ENCODE assay signal across 20 mouse cellular contexts in genomic region chr9:13256726-13257125, GRCm38 (mm10). TPM values are rescaled to one million over a fixed set of nuclear protein-coding genes. Genes with fewer than 3 reads are reported as not detected.
A peak's percentile ranks its signal among the peaks of the same experiment; 100 is the strongest.
DNase-seq lines count a peak whose midpoint lies in the region; ATAC-seq and TF ChIP-seq lines count a peak whose summit lies in the region.
"Had no signal": no experiment of that assay in that cellular context is flagged by ENCODE, and none has a peak within 500 bp of the region (broad histone marks: within the 10 kb centered on the region; RNA-seq: fewer than 3 reads in every experiment).

No protein-coding gene starts in this region.

- H3K36me3 ChIP-seq in megakaryocyte, embryonic 14.5 days (replicated peaks; ENCODE audit: low read length), result peaks cover 60% of the 10 kb centered on the region
- peaks cover 2 to 42% of the 10 kb centered on the region in 2 experiments; a peak in 3 of 4 replicates for H3K36me3 ChIP-seq in MEL (ENCODE audit: control insufficient read depth in 1 of 2, insufficient read depth in 2 of 2, low read length in 2 of 2)

- TF ChIP-seq CTCF in MEL (IDR thresholded peaks at IDR 0.05 in 2 of 3, conservative IDR thresholded peaks at IDR 0.05 in 1 of 3; ENCODE audit: control insufficient read depth in 1 of 3, insufficient read depth in 1 of 3, low read depth in 2 of 3, low read length in 3 of 3, poor library complexity in 1 of 3, severe bottlenecking in 1 of 3), result no peak

- no peak for ATAC-seq in megakaryocyte, adult 5-6 weeks (ENCODE audit: poor library complexity, severe bottlenecking)
- ATAC-seq: activated CD4-positive, CD25-positive, alpha-beta regulatory T cell, adult 4 months; CD4-positive, CD25-positive, alpha-beta regulatory T cell, adult 4 months; Patski had no signal

- H3K27ac ChIP-seq in MEL (ENCODE audit: control insufficient read depth, low read depth, low read length), result no peak overlapping the region

- TF ChIP-seq EP300 in MEL (IDR thresholded peaks at IDR 0.05; ENCODE audit: low read depth in 1 of 2, low read length in 2 of 2), result peak; percentile 52 to 54; a peak in 2 of 4 replicates

- DNase-seq in MEL (ENCODE audit: low read depth, low spot score), result peak; percentile 51
- no peak for DNase-seq in heart, adult 9 months (ENCODE audit: low spot score in 2 of 2)
- DNase-seq: adrenal gland, adult 2 months; adrenal gland, adult 8-10 months; adrenal gland, postnatal 10 days; adrenal gland, postnatal 14 days; adrenal gland, postnatal 25 days; adrenal gland, postnatal 36 days; B cell, adult 2 months; cerebellum, adult 11 months; cerebellum, adult 11-12 months; cerebellum, adult 18-20 months; cerebellum, adult 2 months had no signal

- no peaks in the 10 kb centered on the region for H3K79me2 ChIP-seq in MEL (ENCODE audit: control insufficient read depth, insufficient read depth, low read length, poor library complexity)

- H3K9me3 ChIP-seq in megakaryocyte, embryonic 14.5 days, result no peaks in the 10 kb centered on the region
- H3K9me3 ChIP-seq in MEL (replicated peaks; ENCODE audit: insufficient read depth, low read length), result no peaks in the 10 kb centered on the region
- H3K9me3 ChIP-seq: G1E had no signal

- peaks cover 36% of the 10 kb centered on the region for H3K4me1 ChIP-seq in megakaryocyte, embryonic 14.5 days
- H3K4me1 ChIP-seq in MEL (ENCODE audit: control insufficient read depth in 1 of 2, insufficient read depth in 2 of 2, low read length in 2 of 2), result peaks cover 10 to 32% of the 10 kb centered on the region in 2 experiments

- H3K4me3 ChIP-seq in megakaryocyte, embryonic 14.5 days (replicated peaks), result peak overlapping the region; percentile 57
- no peak overlapping the region for H3K4me3 ChIP-seq in MEL (ENCODE audit: control insufficient read depth in 1 of 2, insufficient read depth in 1 of 2, low read depth in 2 of 2, low read length in 2 of 2)

- TF ChIP-seq RAD21 in MEL (IDR thresholded peaks at IDR 0.05; ENCODE audit: low read depth, low read length), result no peak

- H3K9ac ChIP-seq in MEL (ENCODE audit: control insufficient read depth, low read depth, low read length, poor library complexity, severe bottlenecking), result no peak overlapping the region

- H3K27me3 ChIP-seq in megakaryocyte, embryonic 14.5 days (replicated peaks), result no peaks in the 10 kb centered on the region
- H3K27me3 ChIP-seq in MEL (ENCODE audit: control insufficient read depth in 1 of 2, insufficient read depth in 2 of 2, low read length in 2 of 2), result no peaks in the 10 kb centered on the region
- H3K27me3 ChIP-seq: CH12.LX, Patski had no signal

- no peak for TF ChIP-seq POLR2A in MEL (IDR thresholded peaks at IDR 0.05; ENCODE audit: control insufficient read depth in 1 of 2, insufficient read depth in 1 of 2, low read depth in 1 of 2, low read length in 2 of 2, poor library complexity in 1 of 2)

TF ChIP-seq in MEL, 35 proteins besides CTCF, POLR2A, EP300 and RAD21:
- TF ChIP-seq GATA1 (IDR thresholded peaks at IDR 0.05; ENCODE audit: low read depth, low read length) (peak; percentile 68; the same call in 1 of the 2 replicates), USF1 (IDR thresholded peaks at IDR 0.05; ENCODE audit: low read depth, low read length) (no peak), SIN3A (IDR thresholded peaks at IDR 0.05; ENCODE audit: low read length) (0 out of 2 replicates have a peak, but pooled peaks have one; percentile 25), MYC (IDR thresholded peaks at IDR 0.05; ENCODE audit: low read depth, low read length) (no peak), POLR2AphosphoS5 (IDR thresholded peaks at IDR 0.05; ENCODE audit: borderline replicate concordance, low read depth, low read length) (no peak), GABPA (IDR thresholded peaks at IDR 0.05; ENCODE audit: low read depth, low read length) (no peak), E2F4 (IDR thresholded peaks at IDR 0.05; ENCODE audit: borderline replicate concordance, low read depth, low read length) (no peak)

RNA-seq across cellular contexts. Expression of gene Ccdc82, which starts 10.0 kb away (rescaled TPM):
- polyA plus RNA-seq in megakaryocyte, embryonic 14.5 days (2012; ENCODE audit: insufficient read depth, low replicate concordance), result 0.70 and 0.71 TPM in 2 replicates
- total RNA-seq in megakaryocyte, adult 5-6 weeks (2015), result 38.8 and 39.7 TPM in 2 replicates
- 60.1 and 67.5 TPM in 2 replicates for total RNA-seq in megakaryocyte, adult 5-6 weeks (2017)
- total RNA-seq in MEL (2012; rRNA removed), result 8.4 and 11.0 TPM in 2 replicates
- polyA plus RNA-seq in MEL (2012; ENCODE audit: insufficient read depth in 1 of 2, insufficient read length in 2 of 2, low read depth in 1 of 2, low replicate concordance in 2 of 2, missing spikeins in 1 of 2), result 10 to 100 TPM; 15.0 to 79.8 TPM

RNA-seq across cellular contexts. Expression of gene Jrkl, which starts 11.1 kb away (rescaled TPM):
- polyA plus RNA-seq in megakaryocyte, embryonic 14.5 days (2012; ENCODE audit: insufficient read depth, low replicate concordance), result not detected in 2 replicates
- 12.0 and 13.3 TPM in 2 replicates for total RNA-seq in megakaryocyte, adult 5-6 weeks (2015)
- 16.9 and 22.1 TPM in 2 replicates for total RNA-seq in megakaryocyte, adult 5-6 weeks (2017)
- 1.7 TPM in 2 replicates for total RNA-seq in MEL (2012; rRNA removed)
- 1 to 10 TPM in 1 of 2 experiments, not detected in 1; 3.1 TPM for polyA plus RNA-seq in MEL (2012; ENCODE audit: insufficient read depth in 1 of 2, insufficient read length in 2 of 2, low read depth in 1 of 2, low replicate concordance in 2 of 2, missing spikeins in 1 of 2)

RNA-seq across cellular contexts. Expression of gene Maml2, which starts 41.0 kb away (rescaled TPM):
- polyA plus RNA-seq in megakaryocyte, embryonic 14.5 days (2012; ENCODE audit: insufficient read depth, low replicate concordance), result 0.09 TPM in 1 of 2 replicates, not detected in the other
- 2.0 and 3.0 TPM in 2 replicates for total RNA-seq in megakaryocyte, adult 5-6 weeks (2015)
- total RNA-seq in megakaryocyte, adult 5-6 weeks (2017), result 0.62 and 0.77 TPM in 2 replicates
- 0.08 and 0.20 TPM in 2 replicates for total RNA-seq in MEL (2012; rRNA removed)
- polyA plus RNA-seq in MEL (2012; ENCODE audit: insufficient read depth in 1 of 2, insufficient read length in 2 of 2, low read depth in 1 of 2, low replicate concordance in 2 of 2, missing spikeins in 1 of 2), result under 1 TPM in 1 of 2 experiments, not detected in 1; 0.47 TPM
